Mouse (Mus musculus) spleen, adult 2 months (tissue): ENCODE results near the gene Tra2b. TPM values are rescaled to one million over a fixed set of nuclear protein-coding genes. Genes with fewer than 3 reads are reported as not detected.
"Not testable (repeated sequence)": the region's sequence is repeated elsewhere in the genome, so short reads cannot be mapped to it uniquely, and the experiment has no call there.

Experiments used
- DNase-seq, 2 experiments: peaks; one replicate each; pipeline versions ENCODE4 v3.0.0 to v3.0.0-alpha.2; 2012 to 2021; ENCODE audit warnings: low spot score in 2 of 2, low read depth in 1 of 2
- H3K27ac ChIP-seq: fragments of 200-500 bp; 2 replicates; pipeline ENCODE4 v1.5.1; 2012; ENCODE audit warnings: low read length, inconsistent platforms; ENCODE audit not compliant: insufficient read depth
- H3K27me3 ChIP-seq: fragments of 200-500 bp; 2 replicates; pipeline ENCODE4 v1.6.1; 2012; ENCODE audit warnings: mild to moderate bottlenecking, moderate library complexity, low read length, inconsistent platforms; ENCODE audit not compliant: control insufficient read depth, insufficient read depth
- H3K36me3 ChIP-seq: fragments of 200-500 bp; 2 replicates; pipeline ENCODE4 v1.6.1; 2012; ENCODE audit warnings: mild to moderate bottlenecking, low read length, inconsistent platforms; ENCODE audit not compliant: control insufficient read depth, insufficient read depth
- H3K4me1 ChIP-seq: fragments of 200-500 bp; 2 replicates; pipeline ENCODE4 v1.6.1; 2011; ENCODE audit warnings: inconsistent platforms; ENCODE audit not compliant: control insufficient read depth, insufficient read depth, insufficient read length
- H3K4me3 ChIP-seq: fragments of 200-500 bp; 2 replicates; pipeline ENCODE4 v1.5.1; 2011; ENCODE audit warnings: mild to moderate bottlenecking, inconsistent platforms; ENCODE audit not compliant: insufficient read depth, insufficient read length; ENCODE audit errors: extremely low read depth
- CTCF ChIP-seq: fragments of 200-500 bp; IDR thresholded peaks from 2 replicates; pipeline ENCODE4 v1.5.1; 2011; ENCODE audit warnings: mild to moderate bottlenecking, inconsistent platforms; ENCODE audit not compliant: insufficient read depth, insufficient read length, insufficient replicate concordance; ENCODE audit errors: extremely low read depth
- POLR2A ChIP-seq: fragments of 200-500 bp; IDR thresholded peaks from 2 replicates; pipeline ENCODE4 v1.6.1; 2011; ENCODE audit warnings: low read depth, low read length, inconsistent platforms
- WGBS: fragments of 180-500 bp; shearing (Covaris S2); methylation state at CpG from one replicate; pipeline ENCODE4 v1.1.7; 2018; 5-methylcytosine and 5-hydroxymethylcytosine counted together
- polyA plus RNA-seq: library from polyadenylated mRNA; depleted of rRNA; stranded (reverse); fragments of >200 nt; gene quantifications from 2 replicates; pipeline ENCODE4 v1.2.3, GENCODE M21; 2012; rRNA removed

Gene Tra2b
- polyA plus RNA-seq, 1 experiment = 20.5 TPM

GRCm38 (mm10) chr16:22236814-22237213, 29.0 kb downstream of the Tra2b start:
- WGBS = 94% methylated on average over 16 of the region's 16 CpGs
- no peak overlapping the region for H3K27ac ChIP-seq
- H3K27me3 ChIP-seq = no peaks in the 10 kb centered on the region
- H3K4me1 ChIP-seq = no peaks in the 10 kb centered on the region
- no peaks in the 10 kb centered on the region for H3K36me3 ChIP-seq
- TF ChIP-seq CTCF = no peak
- TF ChIP-seq POLR2A = no peak
- no peak for DNase-seq
- no peak overlapping the region for H3K4me3 ChIP-seq

GRCm38 (mm10) chr16:22234535-22234934, 31.3 kb downstream of the Tra2b start:
- Histone ChIP-seq H3K4me3 (no peak overlapping the region), H3K27ac (no peak overlapping the region), H3K27me3 (no peaks in the 10 kb centered on the region), H3K4me1 (no peaks in the 10 kb centered on the region), H3K36me3 (no peaks in the 10 kb centered on the region)
- WGBS = 92% methylated on average over 6 of the region's 6 CpGs
- DNase-seq = no peak
- TF ChIP-seq CTCF (no peak), POLR2A (no peak)

- not testable (repeated sequence) for H3K36me3 ChIP-seq, H3K27me3 ChIP-seq
These were observed 35.5 kb downstream of the Tra2b start for GRCm38 (mm10) chr16:22230276-22230675.

GRCm38 (mm10) chr16:22203501-22203900, 62.3 kb downstream of the Tra2b start:
- DNase-seq = no peak
- H3K4me3 ChIP-seq = no peak overlapping the region
- H3K4me1 ChIP-seq = no peaks in the 10 kb centered on the region
- no peak overlapping the region for H3K27ac ChIP-seq
- 89% methylated on average over 1 of the region's 1 CpGs for WGBS
- no peaks in the 10 kb centered on the region for H3K36me3 ChIP-seq
- TF ChIP-seq POLR2A (no peak), CTCF (no peak)
- H3K27me3 ChIP-seq = no peaks in the 10 kb centered on the region

More at GRCm38 (mm10) chr16:22230276-22230675, 35.5 kb downstream of the Tra2b start:
- not testable (repeated sequence) for H3K4me1 ChIP-seq, H3K27ac ChIP-seq, DNase-seq, H3K4me3 ChIP-seq
- WGBS = 90% methylated on average over 16 of the region's 16 CpGs

GRCm38 (mm10) chr16:22201858-22202257, 63.9 kb downstream of the Tra2b start:
- Histone ChIP-seq H3K4me1 (no peaks in the 10 kb centered on the region), H3K27me3 (no peaks in the 10 kb centered on the region), H3K36me3 (no peaks in the 10 kb centered on the region), H3K4me3 (no peak overlapping the region), H3K27ac (no peak overlapping the region)
- TF ChIP-seq POLR2A (no peak), CTCF (no peak)
- DNase-seq = no peak
- WGBS = 64% methylated on average over 3 of the region's 3 CpGs

- Histone ChIP-seq H3K4me1 (no peaks in the 10 kb centered on the region), H3K27me3 (no peaks in the 10 kb centered on the region), H3K36me3 (no peaks in the 10 kb centered on the region), H3K27ac (no peak overlapping the region), H3K4me3 (no peak overlapping the region)
- TF ChIP-seq POLR2A (no peak), CTCF (no peak)
- DNase-seq = no peak
- 86% methylated on average over 1 of the region's 1 CpGs for WGBS
These were observed 65.3 kb downstream of the Tra2b start for GRCm38 (mm10) chr16:22200476-22200875.

Other genes starting within 250 kb of the Tra2b start
- gene Igf2bp2, start 102.7 kb downstream of the Tra2b start, polyA plus RNA-seq = 0.28 and 0.63 TPM in 2 replicates
- 6.5 and 8.1 TPM in 2 replicates for gene Etv5, start 173.7 kb upstream of the Tra2b start, polyA plus RNA-seq